Mouse (Mus musculus): ENCODE measurements at regions not wholly inside any gene's neighbourhood (a gene's known extent, or its start where the extent isn't known, plus 50 kb on each side); places are given as distances from the start of the nearest gene placed in this dataset.

- Histone ChIP-seq H3K27ac (replicated peaks) (peak overlapping the region; percentile 46), H3K36me3 (no peaks in the 10 kb centered on the region), H3K27me3 (no peaks in the 10 kb centered on the region), H3K4me3 (no peak overlapping the region), H3K4me2 (replicated peaks) (no peak overlapping the region), H3K4me1 (peaks cover 10% of the 10 kb centered on the region), H3K9ac (replicated peaks) (no peak overlapping the region), H3K9me3 (no peaks in the 10 kb centered on the region)
- 47% methylated on average over 16 of the region's 16 CpGs for WGBS
- peak; percentile 92 for ATAC-seq (replicated peaks)
Measured at GRCm38 (mm10) chr2:114918420-114919332, 263.9 kb upstream of the Dph6 start.

GRCm38 (mm10) chr2:114923911-114924310 lies 269.1 kb upstream of the Dph6 start:
- peaks cover 7% of the 10 kb centered on the region for H3K4me1 ChIP-seq
- no peaks in the 10 kb centered on the region for H3K27me3 ChIP-seq
- H3K4me2 ChIP-seq (replicated peaks): no peak overlapping the region
- no peak overlapping the region for H3K9ac ChIP-seq (replicated peaks)
- WGBS: 82% methylated on average over 2 of the region's 2 CpGs
- no peak for ATAC-seq (replicated peaks)
- H3K27ac ChIP-seq (replicated peaks): no peak overlapping the region
- no peaks in the 10 kb centered on the region for H3K36me3 ChIP-seq
- H3K4me3 ChIP-seq: no peak overlapping the region
- H3K9me3 ChIP-seq: no peaks in the 10 kb centered on the region

- Histone ChIP-seq H3K9ac (replicated peaks) (no peak overlapping the region), H3K27ac (replicated peaks) (no peak overlapping the region), H3K27me3 (no peaks in the 10 kb centered on the region), H3K4me1 (peaks cover 15% of the 10 kb centered on the region), H3K9me3 (no peaks in the 10 kb centered on the region), H3K4me3 (no peak overlapping the region), H3K4me2 (replicated peaks) (no peak overlapping the region), H3K36me3 (no peaks in the 10 kb centered on the region)
- no peak for ATAC-seq (replicated peaks)
- WGBS: 73% methylated on average over 3 of the region's 3 CpGs
Measured at GRCm38 (mm10) chr2:114935436-114935835, 280.7 kb upstream of the Dph6 start.

GRCm38 (mm10) chr2:114938416-114939147 lies 283.8 kb upstream of the Dph6 start:
- H3K9ac ChIP-seq (replicated peaks): no peak overlapping the region
- H3K27ac ChIP-seq (replicated peaks): 0 out of 2 replicates have a peak overlapping the region, but pooled peaks have one; percentile 9
- H3K4me2 ChIP-seq (replicated peaks): no peak overlapping the region
- peaks cover 15% of the 10 kb centered on the region for H3K4me1 ChIP-seq
- H3K4me3 ChIP-seq: no peak overlapping the region
- peak; percentile 87 for ATAC-seq (replicated peaks)
- H3K9me3 ChIP-seq: no peaks in the 10 kb centered on the region
- no peaks in the 10 kb centered on the region for H3K36me3 ChIP-seq
- H3K27me3 ChIP-seq: no peaks in the 10 kb centered on the region
- WGBS: 38% methylated on average over 7 of the region's 7 CpGs

GRCm38 (mm10) chr2:114966111-114966510 lies 311.3 kb upstream of the Dph6 start:
- H3K36me3 ChIP-seq: no peaks in the 10 kb centered on the region
- H3K9me3 ChIP-seq: no peaks in the 10 kb centered on the region
- H3K27me3 ChIP-seq: no peaks in the 10 kb centered on the region
- WGBS: 80% methylated on average over 3 of the region's 3 CpGs
- 0 out of 2 replicates have a peak, but pooled peaks cover 3% of the 10 kb centered on the region for H3K4me1 ChIP-seq
- no peak overlapping the region for H3K27ac ChIP-seq (replicated peaks)
- H3K4me3 ChIP-seq: no peak overlapping the region
- no peak overlapping the region for H3K4me2 ChIP-seq (replicated peaks)
- H3K9ac ChIP-seq (replicated peaks): no peak overlapping the region
- ATAC-seq (replicated peaks): no peak

GRCm38 (mm10) chr2:114968651-114969050 lies 313.9 kb upstream of the Dph6 start:
- H3K36me3 ChIP-seq: no peaks in the 10 kb centered on the region

GRCm38 (mm10) chr2:114993419-114993818 lies 338.7 kb upstream of the Dph6 start:
- no peak overlapping the region for H3K27ac ChIP-seq (replicated peaks)
- H3K9me3 ChIP-seq: no peaks in the 10 kb centered on the region
- no peaks in the 10 kb centered on the region for H3K27me3 ChIP-seq
- H3K4me2 ChIP-seq (replicated peaks): no peak overlapping the region
- no peak overlapping the region for H3K9ac ChIP-seq (replicated peaks)
- no peak overlapping the region for H3K4me3 ChIP-seq
- ATAC-seq (replicated peaks): no peak
- no peaks in the 10 kb centered on the region for H3K4me1 ChIP-seq
- H3K36me3 ChIP-seq: no peaks in the 10 kb centered on the region

More at GRCm38 (mm10) chr2:114968651-114969050, 313.9 kb upstream of the Dph6 start:
- ATAC-seq (replicated peaks): no peak
- Histone ChIP-seq H3K4me3 (no peak overlapping the region), H3K27ac (replicated peaks) (no peak overlapping the region), H3K4me1 (0 out of 2 replicates have a peak, but pooled peaks cover 3% of the 10 kb centered on the region), H3K9ac (replicated peaks) (no peak overlapping the region), H3K27me3 (no peaks in the 10 kb centered on the region), H3K9me3 (no peaks in the 10 kb centered on the region), H3K4me2 (replicated peaks) (no peak overlapping the region)
- 39% methylated on average over 1 of the region's 1 CpGs for WGBS

- Histone ChIP-seq H3K27me3 (no peaks in the 10 kb centered on the region), H3K4me1 (no peaks in the 10 kb centered on the region), H3K27ac (replicated peaks) (no peak overlapping the region), H3K9ac (replicated peaks) (no peak overlapping the region), H3K9me3 (no peaks in the 10 kb centered on the region), H3K4me2 (replicated peaks) (no peak overlapping the region), H3K36me3 (no peaks in the 10 kb centered on the region), H3K4me3 (no peak overlapping the region)
- 91% methylated on average over 2 of the region's 2 CpGs for WGBS
- ATAC-seq (replicated peaks): no peak
Measured at GRCm38 (mm10) chr2:114993882-114994281, 339.1 kb upstream of the Dph6 start.

GRCm38 (mm10) chr2:114994691-114995347 lies 340.1 kb upstream of the Dph6 start:
- no peak overlapping the region for H3K9ac ChIP-seq (replicated peaks)
- no peaks in the 10 kb centered on the region for H3K27me3 ChIP-seq
- no peaks in the 10 kb centered on the region for H3K36me3 ChIP-seq
- 79% methylated on average over 2 of the region's 2 CpGs for WGBS
- H3K27ac ChIP-seq (replicated peaks): no peak overlapping the region
- no peaks in the 10 kb centered on the region for H3K9me3 ChIP-seq
- ATAC-seq (replicated peaks): no peak
- H3K4me2 ChIP-seq (replicated peaks): no peak overlapping the region
- no peaks in the 10 kb centered on the region for H3K4me1 ChIP-seq
- no peak overlapping the region for H3K4me3 ChIP-seq

GRCm38 (mm10) chr2:115013916-115014315 lies 359.2 kb upstream of the Dph6 start:
- Histone ChIP-seq H3K4me3 (no peak overlapping the region), H3K36me3 (no peaks in the 10 kb centered on the region), H3K27me3 (no peaks in the 10 kb centered on the region), H3K4me2 (replicated peaks) (no peak overlapping the region), H3K9ac (replicated peaks) (no peak overlapping the region), H3K27ac (replicated peaks) (no peak overlapping the region), H3K4me1 (no peaks in the 10 kb centered on the region), H3K9me3 (no peaks in the 10 kb centered on the region)
- ATAC-seq (replicated peaks): no peak
- WGBS: 93% methylated on average over 1 of the region's 1 CpGs

GRCm38 (mm10) chr2:115026777-115027176 lies 372.0 kb upstream of the Dph6 start:
- Histone ChIP-seq H3K9me3 (no peaks in the 10 kb centered on the region), H3K4me3 (no peak overlapping the region), H3K4me2 (replicated peaks) (no peak overlapping the region), H3K4me1 (no peaks in the 10 kb centered on the region), H3K36me3 (no peaks in the 10 kb centered on the region), H3K9ac (replicated peaks) (no peak overlapping the region), H3K27ac (replicated peaks) (no peak overlapping the region), H3K27me3 (no peaks in the 10 kb centered on the region)
- WGBS: 93% methylated on average over 3 of the region's 3 CpGs
- ATAC-seq (replicated peaks): no peak

- Histone ChIP-seq H3K9me3 (no peaks in the 10 kb centered on the region), H3K9ac (replicated peaks) (no peak overlapping the region), H3K27ac (replicated peaks) (no peak overlapping the region), H3K4me2 (replicated peaks) (no peak overlapping the region), H3K36me3 (no peaks in the 10 kb centered on the region), H3K27me3 (no peaks in the 10 kb centered on the region), H3K4me3 (no peak overlapping the region), H3K4me1 (no peaks in the 10 kb centered on the region)
- ATAC-seq (replicated peaks): no peak; the same call in 1 of the 2 replicates
- WGBS: 23% methylated on average over 2 of the region's 2 CpGs
Measured at GRCm38 (mm10) chr2:115031134-115031533, 376.4 kb upstream of the Dph6 start.
